Mouse (Mus musculus): ENCODE measurements around the gene Ajuba.
A peak's percentile ranks its signal among the peaks of the same experiment; 100 is the strongest.

The Ajuba gene

GRCm38 (mm10) chr14:54544703-54545102, 32.7 kb downstream of the Ajuba start:
- no peak for DNase-seq (ENCODE audit: low spot score)

- no peak for DNase-seq (ENCODE audit: low spot score)
These were observed 36.6 kb downstream of the Ajuba start for GRCm38 (mm10) chr14:54540771-54541170.

- no peak for DNase-seq (ENCODE audit: low spot score)
These were observed 38.8 kb downstream of the Ajuba start for GRCm38 (mm10) chr14:54538580-54538979.

- DNase-seq (ENCODE audit: low spot score) = peak; percentile 75
These were observed 48.8 kb downstream of the Ajuba start for GRCm38 (mm10) chr14:54528446-54529111.

- DNase-seq (ENCODE audit: low spot score) = no peak
These were observed 49.4 kb downstream of the Ajuba start for GRCm38 (mm10) chr14:54528007-54528393.

GRCm38 (mm10) chr14:54527227-54528006, 49.9 kb downstream of the Ajuba start:
- no peak for DNase-seq (ENCODE audit: low spot score)

GRCm38 (mm10) chr14:54523600-54523999, 53.8 kb downstream of the Ajuba start:
- no peak for DNase-seq (ENCODE audit: low spot score)
